Mouse (Mus musculus) lung, postnatal 0 days (tissue): Measurements from ENCODE around the gene Pcbp4. TPM values are rescaled to one million over a fixed set of nuclear protein-coding genes. Genes with fewer than 3 reads are reported as not detected.
A peak's percentile ranks its signal among the peaks of the same experiment; 100 is the strongest.

Experiments
- ATAC-seq: fragments of 200-750 bp; cut with Nextera tagmentation; 2 replicates; pipeline ENCODE4 v1.8.0; 2017; ENCODE audit warnings: moderate library complexity
- DNase-seq: peaks from one replicate; pipeline ENCODE4 v3.0.0-alpha.2; 2016; ENCODE audit warnings: low spot score
- H3K27ac ChIP-seq: fragments of 300-500 bp; sonication (generic); 2 replicates; pipeline ENCODE4 v1.5.1; 2014; ENCODE audit warnings: antibody characterized with exemption, mild to moderate bottlenecking, low read length, mixed read lengths
- H3K27me3 ChIP-seq: fragments of 300-500 bp; sonication (generic); replicated peaks from 2 replicates; pipeline ENCODE4 v1.6.1; 2014; ENCODE audit warnings: low read length, mixed read lengths; ENCODE audit not compliant: insufficient read depth
- H3K36me3 ChIP-seq: fragments of 300-500 bp; sonication (generic); 2 replicates; pipeline ENCODE4 v1.6.1; 2014; ENCODE audit warnings: low read length, mixed read lengths; ENCODE audit not compliant: insufficient read depth
- H3K4me1 ChIP-seq: fragments of 300-500 bp; sonication (generic); 2 replicates; pipeline ENCODE4 v1.6.1; 2014; ENCODE audit warnings: antibody characterized with exemption, low read depth, low read length, mixed read lengths; ENCODE audit not compliant: insufficient read depth
- H3K4me2 ChIP-seq: fragments of 300-500 bp; sonication (generic); replicated peaks from 2 replicates; pipeline ENCODE4 v1.6.1; 2014; ENCODE audit warnings: low read depth, mild to moderate bottlenecking, low read length, moderate library complexity, mixed read lengths
- H3K4me3 ChIP-seq: fragments of 300-500 bp; sonication (generic); 2 replicates; pipeline ENCODE4 v1.5.1; 2014; ENCODE audit warnings: low read depth, low read length
- H3K9ac ChIP-seq: fragments of 300-500 bp; sonication (generic); replicated peaks from 2 replicates; pipeline ENCODE4 v1.6.1; 2014; ENCODE audit warnings: low read depth, mild to moderate bottlenecking
- H3K9me3 ChIP-seq: fragments of 300-500 bp; sonication (generic); 2 replicates; pipeline ENCODE4 v1.6.1; 2016; ENCODE audit warnings: low read length, mixed read lengths
- CTCF ChIP-seq: IDR thresholded peaks from 2 replicates; pipeline ENCODE4 v1.5.1; 2016; ENCODE audit warnings: antibody characterized with exemption, mild to moderate bottlenecking
- EP300 ChIP-seq: IDR thresholded peaks from 2 replicates; pipeline ENCODE4 v1.6.1; 2016; ENCODE audit warnings: antibody characterized with exemption, mild to moderate bottlenecking, control low read depth
- WGBS: fragments of 180-500 bp; shearing (Covaris S2); extraction: QIAGEN DNeasy Blood & Tissue Kit; methylation state at CpG from one replicate; pipeline ENCODE4 v1.1.7; 2014; 5-methylcytosine and 5-hydroxymethylcytosine counted together
- polyA plus RNA-seq: library from polyadenylated mRNA; unstranded; fragments of >200 nt; fragmentation: Nextera tagmentation; extraction: Ambion mirVana; gene quantifications from 2 replicates; pipeline ENCODE4 v1.2.1, GENCODE M21; 2015

Gene Pcbp4
- polyA plus RNA-seq, 1 experiment from 2014 or later = 29.4 TPM

GRCm38 (mm10) chr9:106464751-106465541, 11.9 kb downstream of the Pcbp4 start:
- Histone ChIP-seq H3K9me3 (no peaks in the 10 kb centered on the region), H3K27me3 (0 out of 2 replicates have a peak, but pooled peaks cover 5% of the 10 kb centered on the region), H3K4me1 (peaks cover 4% of the 10 kb centered on the region), H3K4me3 (peak overlapping the region; percentile 49), H3K36me3 (peaks cover 9% of the 10 kb centered on the region), H3K4me2 (peak overlapping the region; percentile 95), H3K27ac (no peak overlapping the region), H3K9ac (peak overlapping the region; percentile 34; the same call in 1 of the 2 replicates)
- TF ChIP-seq EP300 = no peak
- no peak for TF ChIP-seq CTCF
- DNase-seq (peak; percentile 23), ATAC-seq (peak; percentile 67)
- WGBS = 2% methylated on average over 81 of the region's 99 CpGs

- Histone ChIP-seq H3K9ac (peak within 1 kb of the TSS; percentile 34; the same call in 1 of the 2 replicates), H3K4me3 (peak within 1 kb of the TSS; percentile 49), H3K36me3 (peaks cover 9% of the 10 kb centered on the region), H3K4me1 (peaks cover 4% of the 10 kb centered on the region), H3K27ac (no peak within 1 kb of the TSS), H3K4me2 (peak within 1 kb of the TSS; percentile 95), H3K27me3 (0 out of 2 replicates have a peak, but pooled peaks cover 5% of the 10 kb centered on the region), H3K9me3 (no peaks in the 10 kb centered on the region)
- TF ChIP-seq CTCF (no peak), EP300 (no peak)
- ATAC-seq (no peak), DNase-seq (no peak)
- 37% methylated on average over 26 of the region's 26 CpGs for WGBS
Measured at GRCm38 (mm10) chr9:106465571-106466200, 12.6 kb downstream of the Pcbp4 start, which contains the start of gene Gpr62. TSS of gene Gpr62 (minus strand) at chr9:106465938.

- Histone ChIP-seq H3K9ac (no peak overlapping the region), H3K27ac (no peak overlapping the region), H3K27me3 (0 out of 2 replicates have a peak, but pooled peaks cover 5% of the 10 kb centered on the region), H3K36me3 (peaks cover 9% of the 10 kb centered on the region), H3K9me3 (no peaks in the 10 kb centered on the region), H3K4me3 (no peak overlapping the region), H3K4me1 (peaks cover 4% of the 10 kb centered on the region), H3K4me2 (no peak overlapping the region)
- DNase-seq (no peak), ATAC-seq (no peak)
- WGBS = 83% methylated on average over 6 of the region's 6 CpGs
- no peak for TF ChIP-seq CTCF
- no peak for TF ChIP-seq EP300
Measured at GRCm38 (mm10) chr9:106466721-106467120, 13.6 kb downstream of the Pcbp4 start.

GRCm38 (mm10) chr9:106467746-106468145, 14.7 kb downstream of the Pcbp4 start:
- Histone ChIP-seq H3K36me3 (peaks cover 7% of the 10 kb centered on the region; the same call in 1 of the 2 replicates), H3K4me3 (no peak overlapping the region), H3K27ac (no peak overlapping the region), H3K4me2 (no peak overlapping the region), H3K9ac (no peak overlapping the region), H3K4me1 (peaks cover 4% of the 10 kb centered on the region), H3K9me3 (no peaks in the 10 kb centered on the region), H3K27me3 (0 out of 2 replicates have a peak, but pooled peaks cover 5% of the 10 kb centered on the region)
- 85% methylated on average over 7 of the region's 7 CpGs for WGBS
- TF ChIP-seq CTCF = no peak
- TF ChIP-seq EP300 = no peak
- ATAC-seq (no peak), DNase-seq (no peak)

- H3K4me1 ChIP-seq = peaks cover 9% of the 10 kb centered on the region
- DNase-seq = no peak
- H3K27me3 ChIP-seq = 0 out of 2 replicates have a peak, but pooled peaks cover 5% of the 10 kb centered on the region
- no peak overlapping the region for H3K4me3 ChIP-seq
- no peaks in the 10 kb centered on the region for H3K9me3 ChIP-seq
- no peak for ATAC-seq
- WGBS = 57% methylated on average over 6 of the region's 6 CpGs
- no peak overlapping the region for H3K27ac ChIP-seq
- no peak overlapping the region for H3K9ac ChIP-seq
- H3K4me2 ChIP-seq = no peak overlapping the region
- TF ChIP-seq EP300 = no peak
- peak; percentile 26 for TF ChIP-seq CTCF
- no peaks in the 10 kb centered on the region for H3K36me3 ChIP-seq
Measured at GRCm38 (mm10) chr9:106469317-106469716, 16.2 kb downstream of the Pcbp4 start.

- ATAC-seq = no peak
- TF ChIP-seq EP300 = no peak
- TF ChIP-seq CTCF = no peak
Measured at GRCm38 (mm10) chr9:106469776-106470175, 16.7 kb downstream of the Pcbp4 start.

More at GRCm38 (mm10) chr9:106469776-106470175, 16.7 kb downstream of the Pcbp4 start:
- Histone ChIP-seq H3K27me3 (0 out of 2 replicates have a peak, but pooled peaks cover 2% of the 10 kb centered on the region), H3K9ac (no peak overlapping the region), H3K4me2 (no peak overlapping the region), H3K4me3 (no peak overlapping the region), H3K27ac (no peak overlapping the region), H3K4me1 (peaks cover 10% of the 10 kb centered on the region), H3K36me3 (no peaks in the 10 kb centered on the region), H3K9me3 (no peaks in the 10 kb centered on the region)
- no peak for DNase-seq
- WGBS = 60% methylated on average over 9 of the region's 9 CpGs
